Mouse (Mus musculus): ENCODE measurements at regions not wholly inside any gene's neighbourhood (a gene's known extent, or its start where the extent isn't known, plus 50 kb on each side); places are given as distances from the start of the nearest gene placed in this dataset.
"Not testable (repeated sequence)": the region's sequence is repeated elsewhere in the genome, so short reads cannot be mapped to it uniquely, and the experiment has no call there.

DNA sequence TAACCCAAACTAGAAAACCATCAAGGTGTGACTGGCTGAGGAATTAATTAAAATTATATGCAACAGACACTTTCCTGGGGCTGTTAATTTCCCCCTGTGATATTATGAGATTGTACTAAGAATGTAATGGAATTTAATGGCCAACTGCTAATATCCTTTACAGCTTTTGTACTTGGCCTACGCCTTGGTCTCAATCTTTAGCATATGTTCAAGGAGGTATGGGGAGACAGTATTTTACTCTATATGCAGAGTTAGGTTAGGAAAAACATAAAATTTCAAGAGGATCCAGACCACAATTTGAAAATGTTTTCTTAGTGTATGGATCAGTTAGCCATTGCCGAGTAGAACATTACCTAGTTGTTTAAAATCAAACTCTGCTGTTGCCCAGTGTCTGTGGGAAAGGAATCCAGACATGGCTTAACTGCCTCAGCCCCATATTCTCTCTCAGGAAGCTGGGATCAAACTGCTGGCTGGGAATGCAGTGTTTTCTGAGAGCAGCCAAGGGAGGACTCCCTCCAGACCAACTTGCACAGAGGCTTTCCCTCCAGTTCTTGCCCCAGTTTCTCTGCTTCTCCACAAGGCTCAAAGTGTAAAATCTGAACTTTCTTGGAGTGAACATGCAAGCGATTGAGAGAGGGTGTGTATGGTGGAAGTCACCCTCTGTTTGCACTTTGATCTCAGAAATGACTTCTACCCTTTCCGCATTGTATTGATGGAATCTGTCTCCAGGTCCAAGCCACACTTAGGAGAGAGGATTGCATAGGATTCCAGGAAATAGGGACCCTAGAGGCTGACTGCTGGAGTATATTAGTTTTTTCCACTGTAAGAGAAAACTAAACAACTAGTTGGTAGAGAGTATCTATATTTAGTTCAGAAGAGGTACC is 294.6 kb downstream of the Hace1 start:
- Histone ChIP-seq H3K27me3 (ENCODE audit: insufficient read depth, low read length) (no peaks in the 10 kb centered on the region), H3K9ac (no peak overlapping the region), H3K36me3 (ENCODE audit: insufficient read depth) (no peaks in the 10 kb centered on the region), H3K9me3 (ENCODE audit: low read length) (no peaks in the 10 kb centered on the region), H3K4me1 (ENCODE audit: insufficient read depth) (no peaks in the 10 kb centered on the region), H3K27ac (ENCODE audit: low read depth, low read length) (no peak overlapping the region), H3K4me2 (ENCODE audit: low read depth) (no peak overlapping the region), H3K4me3 (ENCODE audit: low read depth, low read length) (no peak overlapping the region)
- TF ChIP-seq CTCF (IDR thresholded peaks at IDR 0.05; ENCODE audit: low read depth): no peak
- ATAC-seq (no peak), DNase-seq (no peak)
- 94% methylated on average over 4 of the region's 4 CpGs for WGBS

DNA sequence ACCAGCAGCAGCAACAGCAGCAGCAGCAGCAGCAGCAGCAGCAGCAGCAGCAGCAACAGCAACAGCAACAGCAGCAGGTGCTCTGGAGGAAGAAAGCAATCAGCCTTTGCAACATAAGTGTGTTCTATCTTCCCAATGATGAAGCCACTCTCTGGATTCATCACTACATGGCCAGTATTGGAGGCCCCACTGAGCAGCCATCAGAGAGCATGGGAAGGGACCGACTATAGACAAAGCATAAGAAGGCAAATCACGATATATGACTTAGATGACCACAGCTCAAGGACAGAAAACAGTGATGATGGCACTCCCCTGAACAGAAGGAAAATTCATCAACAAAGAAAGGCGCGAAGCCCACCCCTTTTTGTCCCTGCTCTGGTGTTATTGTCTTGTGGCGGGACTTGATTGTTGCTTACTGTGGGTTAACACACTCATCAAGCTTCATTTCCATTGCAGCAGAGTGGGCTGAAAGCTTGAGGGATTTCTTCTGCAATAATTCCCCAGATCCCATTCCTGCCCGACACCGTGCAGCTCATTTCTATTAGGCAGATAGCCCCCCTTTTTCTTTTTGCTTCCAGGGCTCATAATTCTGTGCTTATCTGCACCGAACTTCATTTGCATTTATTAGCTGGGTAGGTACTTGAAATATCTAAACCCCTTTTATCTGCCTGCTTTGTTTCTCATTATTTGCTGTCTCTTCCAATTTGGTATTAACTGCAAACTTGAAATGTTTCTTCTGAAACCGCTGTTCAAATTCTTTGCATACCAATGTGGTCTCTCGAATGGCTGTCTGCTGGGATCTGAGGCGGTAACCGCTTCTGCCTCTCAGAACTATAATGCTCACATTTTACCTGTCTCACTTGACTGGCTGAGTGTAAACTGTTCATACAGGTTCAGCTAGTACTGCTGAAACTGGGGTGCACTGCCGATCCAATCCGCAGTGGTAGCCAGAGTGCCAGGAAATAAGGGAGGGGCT is 296.5 kb downstream of the Hace1 start:
- Histone ChIP-seq H3K36me3 (ENCODE audit: insufficient read depth) (no peaks in the 10 kb centered on the region), H3K9ac (no peak overlapping the region), H3K4me2 (ENCODE audit: low read depth) (no peak overlapping the region), H3K4me1 (ENCODE audit: insufficient read depth) (no peaks in the 10 kb centered on the region), H3K27ac (ENCODE audit: low read depth, low read length) (no peak overlapping the region), H3K27me3 (ENCODE audit: insufficient read depth, low read length) (no peaks in the 10 kb centered on the region), H3K9me3 (ENCODE audit: low read length) (no peaks in the 10 kb centered on the region), H3K4me3 (ENCODE audit: low read depth, low read length) (no peak overlapping the region)
- no peak for TF ChIP-seq CTCF (IDR thresholded peaks at IDR 0.05; ENCODE audit: low read depth)
- DNase-seq: peak; percentile 20
- 56% methylated on average over 14 of the region's 14 CpGs for WGBS
- peak; percentile 78 for ATAC-seq

GRCm38 (mm10) chr10:45875287-45875686 is 297.7 kb downstream of the Hace1 start:
- H3K27me3 ChIP-seq (ENCODE audit: insufficient read depth, low read length); H3K36me3 ChIP-seq (ENCODE audit: insufficient read depth); ATAC-seq; H3K4me2 ChIP-seq (ENCODE audit: low read depth); H3K9ac ChIP-seq; H3K4me1 ChIP-seq (ENCODE audit: insufficient read depth); H3K9me3 ChIP-seq (ENCODE audit: low read length); DNase-seq; H3K4me3 ChIP-seq (ENCODE audit: low read depth, low read length); H3K27ac ChIP-seq (ENCODE audit: low read depth, low read length): not testable (repeated sequence)
- 95% methylated on average over 20 of the region's 20 CpGs for WGBS

DNA sequence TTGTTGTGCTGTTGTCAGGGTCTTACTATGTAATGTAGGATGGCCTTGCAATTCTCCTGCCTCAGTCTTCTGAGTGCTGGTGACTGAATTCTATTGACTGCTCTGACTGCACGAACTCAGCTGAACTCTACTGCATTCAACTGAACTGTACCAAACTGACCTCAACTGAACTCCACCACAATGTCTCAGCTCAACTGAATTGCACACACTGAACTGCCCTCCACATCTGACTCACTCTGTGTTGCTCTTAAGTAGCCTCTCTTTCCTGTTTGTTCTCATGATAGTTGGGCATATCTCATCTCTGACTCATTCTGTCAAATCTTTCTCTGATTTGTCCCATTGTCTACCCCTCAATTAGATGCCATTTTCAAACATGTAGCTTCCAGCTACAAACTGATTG is 306.1 kb downstream of the Hace1 start:
- WGBS: 86% methylated on average over 1 of the region's 1 CpGs
- ATAC-seq: no peak
- no peaks in the 10 kb centered on the region for H3K27me3 ChIP-seq (ENCODE audit: insufficient read depth, low read length)

GRCm38 (mm10) chr10:45886636-45887035 is 309.0 kb downstream of the Hace1 start:
- DNase-seq: no peak
- no peak for TF ChIP-seq CTCF (IDR thresholded peaks at IDR 0.05; ENCODE audit: low read depth)
- WGBS: 84% methylated on average over 2 of the region's 2 CpGs
- H3K27ac ChIP-seq (ENCODE audit: low read depth, low read length): no peak overlapping the region
- H3K9ac ChIP-seq: no peak overlapping the region
- no peaks in the 10 kb centered on the region for H3K27me3 ChIP-seq (ENCODE audit: insufficient read depth, low read length)
- H3K4me3 ChIP-seq (ENCODE audit: low read depth, low read length): no peak overlapping the region
- no peak for ATAC-seq
- no peak overlapping the region for H3K4me2 ChIP-seq (ENCODE audit: low read depth)
- H3K9me3 ChIP-seq (ENCODE audit: low read length): no peaks in the 10 kb centered on the region
- no peaks in the 10 kb centered on the region for H3K36me3 ChIP-seq (ENCODE audit: insufficient read depth)
- no peaks in the 10 kb centered on the region for H3K4me1 ChIP-seq (ENCODE audit: insufficient read depth)

More for the DNA sequence above, 306.1 kb downstream of the Hace1 start:
- no peak for DNase-seq
- Histone ChIP-seq H3K4me1 (ENCODE audit: insufficient read depth) (no peaks in the 10 kb centered on the region), H3K36me3 (ENCODE audit: insufficient read depth) (no peaks in the 10 kb centered on the region), H3K4me2 (ENCODE audit: low read depth) (no peak overlapping the region), H3K9me3 (ENCODE audit: low read length) (no peaks in the 10 kb centered on the region), H3K9ac (no peak overlapping the region), H3K27ac (ENCODE audit: low read depth, low read length) (no peak overlapping the region), H3K4me3 (ENCODE audit: low read depth, low read length) (no peak overlapping the region)
- no peak for TF ChIP-seq CTCF (IDR thresholded peaks at IDR 0.05; ENCODE audit: low read depth)

DNA sequence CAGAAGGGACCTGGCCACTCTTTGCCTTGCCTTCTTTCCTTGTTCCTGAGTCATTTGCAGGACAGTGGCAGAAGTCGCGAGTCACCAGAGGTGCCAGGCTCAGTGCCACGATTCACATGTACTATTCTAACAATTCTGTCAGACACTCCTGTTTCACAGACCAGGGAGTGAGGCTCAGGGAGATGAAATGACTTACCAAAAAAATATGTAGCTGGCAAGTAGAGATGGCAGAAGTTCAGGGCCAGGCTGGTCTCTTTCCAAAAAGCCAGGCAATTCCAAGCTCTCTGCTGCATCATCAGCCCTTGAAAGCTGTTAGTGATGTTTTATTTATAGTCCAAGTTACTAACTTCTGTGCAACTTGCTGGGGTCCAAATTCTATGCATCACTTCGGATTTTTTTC is 311.2 kb downstream of the Hace1 start:
- Histone ChIP-seq H3K4me1 (ENCODE audit: insufficient read depth) (no peaks in the 10 kb centered on the region), H3K27ac (ENCODE audit: low read depth, low read length) (0 out of 2 replicates have a peak overlapping the region, but pooled peaks have one; percentile 40), H3K36me3 (ENCODE audit: insufficient read depth) (no peaks in the 10 kb centered on the region), H3K27me3 (ENCODE audit: insufficient read depth, low read length) (no peaks in the 10 kb centered on the region), H3K9me3 (ENCODE audit: low read length) (no peaks in the 10 kb centered on the region), H3K4me2 (ENCODE audit: low read depth) (no peak overlapping the region), H3K9ac (no peak overlapping the region), H3K4me3 (ENCODE audit: low read depth, low read length) (no peak overlapping the region)
- ATAC-seq: peak; percentile 76
- 49% methylated on average over 4 of the region's 4 CpGs for WGBS
- no peak for TF ChIP-seq CTCF (IDR thresholded peaks at IDR 0.05; ENCODE audit: low read depth)
- DNase-seq: peak; percentile 71

Measured in forebrain, postnatal 0 days (tissue).